Mouse (Mus musculus) gonadal fat pad, adult 2 months (tissue): ENCODE data around the gene Pot1a. TPM values are rescaled to one million over a fixed set of nuclear protein-coding genes. Genes with fewer than 3 reads are reported as not detected.

ENCODE experiments used
- DNase-seq: peaks from one replicate; pipeline ENCODE4 v3.0.0-alpha.2; 2012; ENCODE audit warnings: low read depth
- polyA plus RNA-seq: library from polyadenylated mRNA; depleted of rRNA; stranded (reverse); fragments of >200 nt; gene quantifications from 2 replicates; pipeline ENCODE4 v1.2.3, GENCODE M21; 2012; rRNA removed

The Pot1a gene
- 6.7 and 6.8 TPM in 2 replicates for polyA plus RNA-seq

- DNase-seq, result peak; percentile 62
Observed at GRCm38 (mm10) chr6:25808806-25809495, at the start of gene Pot1a. Gene Pot1a (minus strand): TSS chr6:25809246.

- DNase-seq, result no peak
Observed at GRCm38 (mm10) chr6:25836261-25836660, 27.2 kb upstream of the Pot1a start.

GRCm38 (mm10) chr6:25806021-25806420, 3.0 kb downstream of the Pot1a start:
- DNase-seq, result no peak

- DNase-seq, result no peak
Observed at GRCm38 (mm10) chr6:25802269-25802668, 6.8 kb downstream of the Pot1a start.

GRCm38 (mm10) chr6:25801230-25801629, 7.8 kb downstream of the Pot1a start:
- DNase-seq, result no peak

GRCm38 (mm10) chr6:25768238-25768637, 40.8 kb downstream of the Pot1a start:
- no peak for DNase-seq

- DNase-seq, result no peak
Observed at GRCm38 (mm10) chr6:25767552-25767951, 41.5 kb downstream of the Pot1a start.

- no peak for DNase-seq
Observed at GRCm38 (mm10) chr6:25767073-25767472, 42.0 kb downstream of the Pot1a start.

- DNase-seq, result no peak
Observed at GRCm38 (mm10) chr6:25766283-25766682, 42.8 kb downstream of the Pot1a start.

GRCm38 (mm10) chr6:25752651-25753050, 56.4 kb downstream of the Pot1a start:
- no peak for DNase-seq

GRCm38 (mm10) chr6:25736533-25736932, 72.5 kb downstream of the Pot1a start:
- no peak for DNase-seq

GRCm38 (mm10) chr6:25726560-25726959, 82.5 kb downstream of the Pot1a start:
- DNase-seq, result no peak

GRCm38 (mm10) chr6:25710601-25711000, 98.4 kb downstream of the Pot1a start:
- DNase-seq, result no peak

GRCm38 (mm10) chr6:25709250-25709895, 99.7 kb downstream of the Pot1a start:
- no peak for DNase-seq

GRCm38 (mm10) chr6:25699956-25700355, 109.1 kb downstream of the Pot1a start:
- no peak for DNase-seq

Other genes with a start within 250 kb of the Pot1a start
- 0.08 TPM in 1 of 2 replicates, not detected in the other for gene Gpr37, start 118.5 kb downstream of the Pot1a start, polyA plus RNA-seq